Mouse (Mus musculus): ENCODE results near the gene Rara.

GRCm38 (mm10) chr11:98892426-98892825 is 35.2 kb upstream of the Rara start:
- TF ChIP-seq MYC (IDR thresholded peaks at IDR 0.05; ENCODE audit: low read depth, low read length): no peak
- no peak for TF ChIP-seq JUND (IDR thresholded peaks at IDR 0.05; ENCODE audit: low read depth, low read length)
- no peak for TF ChIP-seq CTCF (IDR thresholded peaks at IDR 0.05 in 2 of 3, conservative IDR thresholded peaks at IDR 0.05 in 1 of 3; ENCODE audit: control insufficient read depth in 1 of 3, insufficient read depth in 1 of 3, low read depth in 2 of 3, low read length in 3 of 3, poor library complexity in 1 of 3, severe bottlenecking in 1 of 3)
- no peak for TF ChIP-seq POLR2A (IDR thresholded peaks at IDR 0.05; ENCODE audit: control insufficient read depth in 1 of 2, insufficient read depth in 1 of 2, low read depth in 1 of 2, low read length in 2 of 2, poor library complexity in 1 of 2)
- TF ChIP-seq POLR2AphosphoS2 (IDR thresholded peaks at IDR 0.05; ENCODE audit: low read length): no peak
- no peak for TF ChIP-seq ZNF384 (IDR thresholded peaks at IDR 0.05; ENCODE audit: low read depth, low read length)
- TF ChIP-seq MAX (IDR thresholded peaks at IDR 0.05; ENCODE audit: low read length): no peak
- no peak for TF ChIP-seq USF2 (IDR thresholded peaks at IDR 0.05; ENCODE audit: borderline replicate concordance in 1 of 2, insufficient read depth in 1 of 2, low read depth in 1 of 2, low read length in 2 of 2)
- TF ChIP-seq GATA1 (IDR thresholded peaks at IDR 0.05; ENCODE audit: low read depth, low read length): no peak
- TF ChIP-seq RCOR1 (IDR thresholded peaks at IDR 0.05; ENCODE audit: low read depth, low read length): no peak
